Mouse (Mus musculus): ENCODE data around the gene Nudt15.

The Nudt15 gene

GRCm38 (mm10) chr14:73507702-73508376 lies 40.2 kb downstream of the Nudt15 start:
- no peak for DNase-seq

- no peak for DNase-seq
These were observed 40.8 kb downstream of the Nudt15 start for GRCm38 (mm10) chr14:73507200-73507599.

GRCm38 (mm10) chr14:73506283-73506682 lies 41.8 kb downstream of the Nudt15 start:
- no peak for DNase-seq

GRCm38 (mm10) chr14:73503237-73503933 lies 44.7 kb downstream of the Nudt15 start:
- DNase-seq = no peak

- DNase-seq = no peak
These were observed 45.4 kb downstream of the Nudt15 start for GRCm38 (mm10) chr14:73502591-73503184.

- DNase-seq = no peak
These were observed 46.3 kb downstream of the Nudt15 start for GRCm38 (mm10) chr14:73501721-73502120.

- no peak for DNase-seq
These were observed 46.8 kb downstream of the Nudt15 start for GRCm38 (mm10) chr14:73501283-73501682.

GRCm38 (mm10) chr14:73495753-73496152 lies 52.3 kb downstream of the Nudt15 start:
- no peak for DNase-seq

GRCm38 (mm10) chr14:73494122-73494521 lies 53.9 kb downstream of the Nudt15 start:
- no peak for DNase-seq

GRCm38 (mm10) chr14:73493356-73493755 lies 54.7 kb downstream of the Nudt15 start:
- no peak for DNase-seq

GRCm38 (mm10) chr14:73486641-73487040 lies 61.4 kb downstream of the Nudt15 start:
- no peak for DNase-seq

GRCm38 (mm10) chr14:73484366-73485110 lies 63.5 kb downstream of the Nudt15 start:
- DNase-seq = no peak

- no peak for DNase-seq
These were observed 64.4 kb downstream of the Nudt15 start for GRCm38 (mm10) chr14:73483516-73484229.

GRCm38 (mm10) chr14:73479771-73480170 lies 68.3 kb downstream of the Nudt15 start:
- DNase-seq = no peak

- DNase-seq = no peak
These were observed 69.7 kb downstream of the Nudt15 start for GRCm38 (mm10) chr14:73478321-73478720.

GRCm38 (mm10) chr14:73477077-73477476 lies 71.0 kb downstream of the Nudt15 start:
- no peak for DNase-seq

GRCm38 (mm10) chr14:73476361-73476934 lies 71.6 kb downstream of the Nudt15 start:
- no peak for DNase-seq

- no peak for DNase-seq
These were observed 72.5 kb downstream of the Nudt15 start for GRCm38 (mm10) chr14:73475506-73475905.

GRCm38 (mm10) chr14:73474636-73475093 lies 73.4 kb downstream of the Nudt15 start:
- peak; percentile 28 for DNase-seq

- DNase-seq = no peak
These were observed 74.2 kb downstream of the Nudt15 start for GRCm38 (mm10) chr14:73473670-73474460.

- DNase-seq = no peak
These were observed 75.8 kb downstream of the Nudt15 start for GRCm38 (mm10) chr14:73472205-73472604.

Measured in thymus, postnatal 25 days (tissue).